Mouse (Mus musculus) MEL (cell line): ENCODE measurements around the gene Acot7.

Source experiments
- CHD1 ChIP-seq: IDR thresholded peaks from 2 replicates; pipeline ENCODE4 v1.6.1; 2012; ENCODE audit warnings: low read depth, mild to moderate bottlenecking, inconsistent platforms, low read length, improper control_type of control experiment
- CHD2 ChIP-seq: IDR thresholded peaks from 2 replicates; pipeline ENCODE4 v1.6.1; 2011; ENCODE audit warnings: low read length, improper control_type of control experiment
- CTCF ChIP-seq, 3 experiments: IDR thresholded peaks in 2 of 3; conservative IDR thresholded peaks in 1 of 3; 2 replicates each; pipeline ENCODE4 v1.5.1; 2011 to 2012; ENCODE audit warnings: low read length in 3 of 3, low read depth in 2 of 3, mild to moderate bottlenecking in 2 of 3, improper control_type of control experiment in 1 of 3, inconsistent platforms in 1 of 3, mixed read lengths in 1 of 3, moderate library complexity in 1 of 3; ENCODE audit not compliant: control insufficient read depth in 1 of 3, insufficient read depth in 1 of 3, poor library complexity in 1 of 3, severe bottlenecking in 1 of 3
- JUND ChIP-seq: IDR thresholded peaks from 2 replicates; pipeline ENCODE4 v1.6.1; 2011; ENCODE audit warnings: low read depth, mild to moderate bottlenecking, improper control_type of control experiment, low read length
- POLR2A ChIP-seq, 2 experiments: IDR thresholded peaks; 2 replicates each; pipeline ENCODE4 v1.6.1; 2011 to 2012; ENCODE audit warnings: low read length in 2 of 2, mild to moderate bottlenecking in 2 of 2, control low read depth in 1 of 2, improper control_type of control experiment in 1 of 2, low read depth in 1 of 2, moderate library complexity in 1 of 2; ENCODE audit not compliant: control insufficient read depth in 1 of 2, insufficient read depth in 1 of 2, poor library complexity in 1 of 2
- POLR2AphosphoS2 ChIP-seq: IDR thresholded peaks from 2 replicates; pipeline ENCODE4 v1.6.1; 2011; ENCODE audit warnings: low read length, improper control_type of control experiment
- SIN3A ChIP-seq: IDR thresholded peaks from 2 replicates; pipeline ENCODE4 v1.6.1; 2012; ENCODE audit warnings: low read length, improper control_type of control experiment, inconsistent platforms

GRCm38 (mm10) chr4:152264177-152264530, 86.2 kb downstream of the Acot7 start:
- TF ChIP-seq CHD2 (no peak), CTCF (IDR thresholded peaks at IDR 0.05 in 2 of 3, conservative IDR thresholded peaks at IDR 0.05 in 1 of 3; ENCODE audit: control insufficient read depth in 1 of 3, insufficient read depth in 1 of 3, low read depth in 2 of 3, low read length in 3 of 3, poor library complexity in 1 of 3, severe bottlenecking in 1 of 3) (no peak), POLR2AphosphoS2 (no peak), JUND (no peak), POLR2A (IDR thresholded peaks at IDR 0.05; ENCODE audit: control insufficient read depth in 1 of 2, insufficient read depth in 1 of 2, low read depth in 1 of 2, low read length in 2 of 2, poor library complexity in 1 of 2) (no peak), SIN3A (no peak), CHD1 (no peak)
